8 mouse cellular contexts compared by ENCODE assay signal in the genomic region with DNA sequence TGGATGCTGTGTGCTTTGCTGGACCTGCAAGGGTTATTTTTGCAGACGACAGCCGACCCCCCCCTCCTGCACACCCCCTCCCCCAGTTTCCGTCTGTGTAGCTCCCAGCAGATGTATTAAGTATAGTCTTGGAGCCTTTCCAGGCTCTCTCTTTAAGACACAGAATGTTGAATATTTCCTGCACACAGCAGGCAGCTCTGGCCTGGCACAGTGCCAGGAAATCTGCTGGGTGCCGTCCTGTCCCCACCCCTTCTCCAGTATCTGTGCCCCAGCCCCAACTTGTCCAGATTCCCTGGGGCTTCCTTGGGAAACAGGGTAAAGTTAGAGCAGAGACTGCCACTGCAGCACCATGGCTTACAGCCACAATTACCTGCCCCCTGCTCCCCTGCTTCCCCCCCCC.
DNase-seq lines count a peak whose midpoint lies in the region; ATAC-seq and TF ChIP-seq lines count a peak whose summit lies in the region.

No protein-coding gene starts in this region.

- TF ChIP-seq CTCF in cerebellum, adult 2 months (IDR thresholded peaks at IDR 0.05; ENCODE audit: borderline replicate concordance, insufficient read depth, low read depth, low read length) = no peak

- no peaks in the 10 kb centered on the region; the same call in 1 of the 2 replicates for H3K27me3 ChIP-seq in cerebellum, adult 2 months (ENCODE audit: control insufficient read depth, insufficient read depth, low read length)
- no peaks in the 10 kb centered on the region for H3K27me3 ChIP-seq in embryonic facial prominence, embryonic 12.5 days
- H3K27me3 ChIP-seq in heart, embryonic 10.5 days (ENCODE audit: insufficient read depth, poor library complexity, severe bottlenecking) = no peaks in the 10 kb centered on the region
- H3K27me3 ChIP-seq in kidney, embryonic 16.5 days (ENCODE audit: insufficient read depth, low read length) = no peaks in the 10 kb centered on the region
- no peaks in the 10 kb centered on the region for H3K27me3 ChIP-seq in limb, embryonic 12.5 days
- H3K27me3 ChIP-seq in neural tube, embryonic 14.5 days (ENCODE audit: control insufficient read depth, insufficient read depth, low read length) = no peaks in the 10 kb centered on the region

- DNase-seq in cerebellum, adult 2 months = peak; percentile 4 to 10
- DNase-seq in cerebellum, adult 9-11 months = no peak
- peak; percentile 80 for DNase-seq in heart, embryonic 10.5 days (ENCODE audit: low spot score)
- DNase-seq in spleen, postnatal 14 days (ENCODE audit: low spot score in 2 of 2) = no peak

- H3K4me3 ChIP-seq in cerebellum, adult 2 months (replicated peaks; ENCODE audit: insufficient read depth, low read depth, low read length) = no peak overlapping the region
- H3K4me3 ChIP-seq in embryonic facial prominence, embryonic 12.5 days = no peak overlapping the region
- peak overlapping the region; percentile 25; the same call in 1 of the 2 replicates for H3K4me3 ChIP-seq in heart, embryonic 10.5 days
- no peak overlapping the region for H3K4me3 ChIP-seq in kidney, embryonic 16.5 days (ENCODE audit: low read length)
- H3K4me3 ChIP-seq in limb, embryonic 12.5 days (replicated peaks) = peak overlapping the region; percentile 6; the same call in 1 of the 2 replicates
- no peak overlapping the region for H3K4me3 ChIP-seq in neural tube, embryonic 14.5 days (ENCODE audit: low read depth, low read length)

- H3K4me1 ChIP-seq in cerebellum, adult 2 months (ENCODE audit: control insufficient read depth, insufficient read depth, low read length) = no peaks in the 10 kb centered on the region
- peaks cover 43% of the 10 kb centered on the region for H3K4me1 ChIP-seq in embryonic facial prominence, embryonic 12.5 days
- H3K4me1 ChIP-seq in heart, embryonic 10.5 days = peaks cover 33% of the 10 kb centered on the region
- peaks cover 22% of the 10 kb centered on the region for H3K4me1 ChIP-seq in kidney, embryonic 16.5 days (ENCODE audit: insufficient read depth, low read length)
- peaks cover 56% of the 10 kb centered on the region for H3K4me1 ChIP-seq in limb, embryonic 12.5 days (replicated peaks)
- H3K4me1 ChIP-seq in neural tube, embryonic 14.5 days (ENCODE audit: control insufficient read depth, insufficient read depth, low read length) = peaks cover 35% of the 10 kb centered on the region

- no peak for TF ChIP-seq POLR2A in cerebellum, adult 2 months (IDR thresholded peaks at IDR 0.05; ENCODE audit: borderline replicate concordance, insufficient read depth, low read length)

- peak; percentile 93 for ATAC-seq in embryonic facial prominence, embryonic 12.5 days (ENCODE audit: insufficient number of reproducible peaks, insufficient read depth, low FRiP score, low TSS enrichment)
- ATAC-seq in kidney, embryonic 16.5 days (ENCODE audit: low FRiP score, low TSS enrichment) = peak; percentile 92
- ATAC-seq in limb, embryonic 12.5 days (ENCODE audit: insufficient number of reproducible peaks, insufficient read depth, low FRiP score, low TSS enrichment, low read depth) = peak; percentile 95
- ATAC-seq in neural tube, embryonic 14.5 days (ENCODE audit: low read depth) = peak; percentile 83

- no peak overlapping the region for H3K9ac ChIP-seq in embryonic facial prominence, embryonic 12.5 days
- no peak overlapping the region for H3K9ac ChIP-seq in kidney, embryonic 16.5 days (replicated peaks; ENCODE audit: low read length)
- no peak overlapping the region for H3K9ac ChIP-seq in limb, embryonic 12.5 days (replicated peaks)
- 0 out of 2 replicates have a peak overlapping the region, but pooled peaks have one; percentile 16 for H3K9ac ChIP-seq in neural tube, embryonic 14.5 days (replicated peaks; ENCODE audit: low read depth, low read length)

- H3K4me2 ChIP-seq in embryonic facial prominence, embryonic 12.5 days (replicated peaks) = peak overlapping the region; percentile 27
- peak overlapping the region; percentile 31 for H3K4me2 ChIP-seq in kidney, embryonic 16.5 days (replicated peaks; ENCODE audit: low read depth, low read length)
- H3K4me2 ChIP-seq in limb, embryonic 12.5 days = peak overlapping the region; percentile 39
- peak overlapping the region; percentile 29; the same call in 1 of the 2 replicates for H3K4me2 ChIP-seq in neural tube, embryonic 14.5 days (ENCODE audit: low read depth, low read length)

- H3K36me3 ChIP-seq in embryonic facial prominence, embryonic 12.5 days = no peaks in the 10 kb centered on the region
- H3K36me3 ChIP-seq in heart, embryonic 10.5 days = no peaks in the 10 kb centered on the region
- no peaks in the 10 kb centered on the region for H3K36me3 ChIP-seq in kidney, embryonic 16.5 days (ENCODE audit: insufficient read depth, low read length)
- no peaks in the 10 kb centered on the region for H3K36me3 ChIP-seq in limb, embryonic 12.5 days
- no peaks in the 10 kb centered on the region for H3K36me3 ChIP-seq in neural tube, embryonic 14.5 days (ENCODE audit: control insufficient read depth, insufficient read depth, low read length)

- under 1% methylated on average over 4 of the region's 4 CpGs for WGBS in cerebellum, adult 2 months
- WGBS in embryonic facial prominence, embryonic 12.5 days = 5% methylated on average over 4 of the region's 4 CpGs
- 14% methylated on average over 4 of the region's 4 CpGs for WGBS in heart, embryonic 10.5 days
- 0% methylated on average over 4 of the region's 4 CpGs for WGBS in kidney, embryonic 16.5 days
- WGBS in limb, embryonic 12.5 days = 5% methylated on average over 4 of the region's 4 CpGs
- WGBS in neural tube, embryonic 14.5 days = 12% methylated on average over 4 of the region's 4 CpGs

- no peaks in the 10 kb centered on the region for H3K9me3 ChIP-seq in embryonic facial prominence, embryonic 12.5 days
- no peaks in the 10 kb centered on the region for H3K9me3 ChIP-seq in heart, embryonic 10.5 days
- no peaks in the 10 kb centered on the region for H3K9me3 ChIP-seq in kidney, embryonic 16.5 days (ENCODE audit: low read length)
- H3K9me3 ChIP-seq in limb, embryonic 12.5 days = no peaks in the 10 kb centered on the region
- no peaks in the 10 kb centered on the region for H3K9me3 ChIP-seq in neural tube, embryonic 14.5 days (ENCODE audit: control insufficient read depth, low read length)

- no peak overlapping the region for H3K27ac ChIP-seq in cerebellum, adult 2 months (ENCODE audit: insufficient read depth, low read length)
- peak overlapping the region; percentile 97 for H3K27ac ChIP-seq in embryonic facial prominence, embryonic 12.5 days
- H3K27ac ChIP-seq in heart, embryonic 10.5 days = peak overlapping the region; percentile 87
- H3K27ac ChIP-seq in kidney, embryonic 16.5 days (ENCODE audit: low read length) = peak overlapping the region; percentile 70
- peak overlapping the region; percentile 93 for H3K27ac ChIP-seq in limb, embryonic 12.5 days
- peak overlapping the region; percentile 81 for H3K27ac ChIP-seq in neural tube, embryonic 14.5 days (ENCODE audit: low read depth, low read length)

Comparison
In these comparisons a context has a peak if more than half of its experiments do, and no peak if none do; other contexts are left out.
1. DNase-seq: peak in cerebellum, adult 2 months (2 of 2) and heart, embryonic 10.5 days (single experiment); none in cerebellum, adult 9-11 months (single experiment) and spleen, postnatal 14 days (0 of 2).
2. H3K4me3 ChIP-seq: peak in heart, embryonic 10.5 days (single experiment) and limb, embryonic 12.5 days (single experiment); none in cerebellum, adult 2 months (single experiment), embryonic facial prominence, embryonic 12.5 days (single experiment), kidney, embryonic 16.5 days (single experiment) and neural tube, embryonic 14.5 days (single experiment).
3. Peak in every context shown above with its lines, with median percentiles within 50 percentile points of each other: ATAC-seq and H3K4me2 ChIP-seq.